Mouse (Mus musculus): ENCODE data around the gene Pkp3. TPM values are rescaled to one million over a fixed set of nuclear protein-coding genes. Genes with fewer than 3 reads are reported as not detected.

Pkp3 gene
- polyA plus RNA-seq (2017; shearing (Covaris generic)) = 330 TPM

DNA sequence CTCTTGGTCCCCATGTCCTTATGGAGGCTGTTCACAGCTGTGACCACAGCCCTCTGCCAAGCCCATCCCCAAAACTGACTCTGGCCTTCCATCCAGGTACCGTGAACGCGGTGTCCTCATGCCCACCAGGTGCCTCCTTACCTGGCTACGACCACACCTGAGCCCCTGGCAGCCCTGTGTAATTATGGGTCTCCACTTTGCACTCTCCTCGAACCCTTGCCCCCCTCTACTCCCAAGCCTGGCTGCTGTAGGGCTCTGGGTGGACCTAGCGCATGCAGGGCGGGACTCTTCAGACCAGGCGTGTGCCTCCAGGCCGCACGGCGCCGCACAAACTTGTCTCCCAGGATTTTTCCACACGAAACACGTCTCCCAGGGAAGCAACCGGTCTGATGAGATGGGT, at the start of gene Pkp3:
Gene Pkp3 (plus strand): TSS at position 378 of the 400 bp plus-strand sequence.

DNA sequence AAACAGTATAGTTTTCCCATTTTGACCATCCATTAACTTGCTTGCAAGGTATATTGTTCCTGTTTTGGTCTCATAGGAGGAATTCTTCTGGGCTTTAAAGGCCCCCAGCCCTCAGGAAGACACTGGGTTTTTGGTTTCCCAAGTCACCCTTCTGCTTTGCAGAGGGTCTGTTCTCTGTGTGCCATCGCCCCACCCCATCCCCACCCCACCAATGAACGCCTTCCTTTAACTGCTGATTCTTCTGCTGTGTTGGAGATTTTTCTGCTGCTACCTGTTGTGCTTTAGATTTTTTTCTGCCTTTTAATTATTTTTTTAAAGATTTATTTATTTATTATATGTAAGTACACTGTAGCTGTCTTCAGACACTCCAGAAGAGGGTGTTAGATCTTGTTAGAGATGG, 49.2 kb upstream of the Pkp3 start, which contains the start of gene Gm17387:
Gene Gm17387 (plus strand): TSS at position 301 of the 400 bp plus-strand sequence.

DNA sequence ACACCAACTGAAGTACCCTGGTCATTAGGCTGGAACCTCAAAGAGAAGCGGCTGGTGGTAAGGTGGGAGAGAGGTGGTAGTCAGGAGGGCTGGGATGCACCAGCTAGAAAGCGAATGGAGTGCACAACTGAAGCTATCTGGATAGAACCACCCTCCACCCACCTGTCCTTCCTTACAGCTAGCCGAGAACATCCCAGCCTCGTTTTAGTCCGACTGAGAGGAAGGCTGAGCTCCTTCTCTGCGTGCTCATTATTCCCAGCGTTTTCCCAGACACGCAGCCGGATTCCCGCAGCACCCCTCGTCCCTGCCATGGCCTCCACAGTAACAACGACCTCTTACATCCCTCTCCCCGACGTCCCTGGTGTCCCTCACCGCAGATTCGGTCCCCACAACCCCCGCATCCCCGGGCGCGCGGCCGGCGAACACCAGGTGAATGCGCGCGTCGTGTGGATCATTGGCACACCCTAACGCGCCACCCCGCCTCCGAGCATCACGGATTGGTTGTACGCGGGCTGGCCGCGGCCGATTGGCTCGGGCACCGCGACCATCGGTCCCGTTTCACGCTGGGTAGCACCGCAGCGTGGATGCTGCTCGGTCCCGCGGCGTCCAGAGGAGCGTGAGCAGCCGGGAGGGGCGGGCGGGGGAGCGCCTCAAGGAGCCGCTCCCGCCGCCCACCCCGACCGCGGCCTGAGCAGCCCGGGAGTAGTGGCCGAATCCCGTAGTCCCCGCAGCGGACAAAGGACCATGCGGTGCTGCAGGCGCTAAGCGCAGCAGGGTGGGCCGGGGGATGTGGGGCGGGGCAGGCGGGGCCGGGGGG, 17.4 kb upstream of the Pkp3 start, which contains the start of gene B4galnt4:
Gene B4galnt4 (plus strand): TSS at position 679 of the 817 bp plus-strand sequence.

DNA sequence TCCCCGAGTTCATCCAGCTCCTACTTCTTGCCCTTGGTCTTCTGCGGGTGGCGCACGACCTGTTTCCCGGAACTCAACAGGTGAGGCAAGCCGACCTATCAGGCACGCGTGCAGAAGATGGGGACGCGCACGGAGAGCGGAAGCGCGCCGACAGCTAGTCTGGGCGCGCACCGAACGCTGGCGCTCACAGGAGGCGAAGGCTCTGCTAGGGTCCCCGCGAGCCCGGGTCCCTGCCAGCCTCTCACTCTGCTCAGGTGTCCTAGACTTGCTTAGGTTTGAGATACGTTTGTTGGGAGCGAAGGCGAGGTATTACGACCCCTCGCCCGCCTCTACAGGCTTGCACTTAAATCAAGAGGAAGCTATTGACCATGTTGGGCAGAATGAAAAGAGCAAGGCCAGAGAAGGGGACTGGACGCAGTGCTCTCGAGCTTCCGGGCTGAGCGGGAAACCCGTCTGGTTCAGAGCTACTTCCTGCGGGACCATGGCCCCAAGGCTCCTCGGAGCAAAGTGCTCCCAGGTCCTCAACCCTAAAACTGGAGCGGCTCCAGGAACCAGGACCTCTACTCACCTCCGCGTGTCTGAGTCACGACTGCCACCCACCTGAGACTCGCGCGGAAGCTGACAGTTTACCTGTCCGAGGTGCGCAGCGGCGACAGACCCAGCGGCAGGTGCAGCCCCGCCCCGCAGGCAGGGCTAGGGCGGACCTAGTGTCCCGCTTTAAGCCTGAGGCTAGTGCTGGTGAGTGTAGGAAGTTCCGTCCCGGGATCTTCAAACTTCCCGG, 22.1 kb downstream of the Pkp3 start, which contains the start of gene Sigirr:
Gene Sigirr (minus strand): TSS at position 662 of the 781 bp plus-strand sequence.

DNA sequence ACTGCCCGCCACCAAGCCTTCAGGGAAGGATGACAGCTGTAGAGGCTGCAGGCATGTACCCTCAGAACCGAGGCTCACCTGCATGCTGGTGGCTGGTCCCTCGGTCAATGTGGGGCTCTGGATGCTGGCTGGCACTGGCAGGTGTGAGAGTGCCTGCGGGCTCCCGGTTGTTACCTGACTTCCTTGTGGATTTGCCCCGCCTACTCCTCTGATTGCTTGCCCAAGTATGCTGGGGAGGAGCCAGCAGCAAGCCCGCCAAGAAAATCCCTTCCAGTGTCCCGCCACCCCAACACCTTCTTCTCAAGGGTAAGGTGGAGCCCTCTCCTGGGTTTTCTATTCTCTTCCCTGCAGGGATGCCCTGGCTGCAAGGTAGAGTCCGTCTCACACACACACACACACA, 39.6 kb downstream of the Pkp3 start, which contains the start of gene Ano9:
Gene Ano9 (minus strand): TSS at position 171 of the 400 bp plus-strand sequence.

DNA sequence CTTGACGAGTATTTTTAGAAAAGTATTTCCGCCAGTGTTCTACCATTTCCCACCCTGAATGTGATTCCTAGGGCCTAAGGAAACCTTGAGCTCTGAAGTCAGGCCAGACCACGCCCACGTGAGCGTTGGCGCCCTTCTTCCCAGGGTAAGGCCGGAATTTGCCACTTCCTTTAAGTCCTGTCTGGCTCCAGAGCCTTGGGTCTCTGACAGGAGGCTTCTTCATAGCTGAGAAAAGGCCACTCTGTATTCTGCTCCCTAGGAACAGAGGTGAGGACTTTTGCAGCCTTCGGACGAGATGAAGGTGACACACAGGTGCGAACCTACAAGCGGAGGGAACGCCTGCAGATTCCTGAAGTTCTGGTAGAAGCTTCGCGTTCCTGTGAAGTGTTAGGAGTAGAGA, 44.2 kb downstream of the Pkp3 start, which contains the start of gene Ptdss2:
Gene Ptdss2 (plus strand): TSS at position 138 of the 400 bp plus-strand sequence.

Other genes starting within 250 kb of the Pkp3 start
- not detected for gene Urah, start 243.2 kb upstream of the Pkp3 start, polyA plus RNA-seq (2017; shearing (Covaris generic))
- not detected for gene Scgb1c1, start 232.7 kb upstream of the Pkp3 start, polyA plus RNA-seq (2017; shearing (Covaris generic))
- not detected for gene Odf3, start 230.4 kb upstream of the Pkp3 start, polyA plus RNA-seq (2017; shearing (Covaris generic))
- gene Gm45785, start 221.9 kb upstream of the Pkp3 start, polyA plus RNA-seq (2017; shearing (Covaris generic)) = not detected
- 138 TPM for gene Ric8a, start 221.3 kb upstream of the Pkp3 start, polyA plus RNA-seq (2017; shearing (Covaris generic))
- 52.1 TPM for gene Bet1l, start 220.6 kb upstream of the Pkp3 start, polyA plus RNA-seq (2017; shearing (Covaris generic))
- 226 TPM for gene Psmd13, start 196.2 kb upstream of the Pkp3 start, polyA plus RNA-seq (2017; shearing (Covaris generic))
- gene Sirt3, start 195.9 kb upstream of the Pkp3 start, polyA plus RNA-seq (2017; shearing (Covaris generic)) = 10.2 TPM
- not detected for gene Cox8b, start 177.8 kb upstream of the Pkp3 start, polyA plus RNA-seq (2017; shearing (Covaris generic))
- not detected for gene Nlrp6, start 157.3 kb upstream of the Pkp3 start, polyA plus RNA-seq (2017; shearing (Covaris generic))
- 39.5 TPM for gene Pgghg, start 136.8 kb upstream of the Pkp3 start, polyA plus RNA-seq (2017; shearing (Covaris generic))
- gene Ifitm5, start 127.9 kb upstream of the Pkp3 start, polyA plus RNA-seq (2017; shearing (Covaris generic)) = 0.73 TPM
- not detected for gene Gm45717, start 122.3 kb upstream of the Pkp3 start, polyA plus RNA-seq (2017; shearing (Covaris generic))
- 27.5 TPM for gene Ifitm2, start 122.2 kb upstream of the Pkp3 start, polyA plus RNA-seq (2017; shearing (Covaris generic))
- gene Ifitm1, start 111.0 kb upstream of the Pkp3 start, polyA plus RNA-seq (2017; shearing (Covaris generic)) = not detected
- gene Ifitm3, start 67.4 kb upstream of the Pkp3 start, polyA plus RNA-seq (2017; shearing (Covaris generic)) = 16.4 TPM
- not detected for gene Ifitm6, start 60.3 kb upstream of the Pkp3 start, polyA plus RNA-seq (2017; shearing (Covaris generic))
- gene Gm17387, start 49.1 kb upstream of the Pkp3 start, polyA plus RNA-seq (2017; shearing (Covaris generic)) = not detected
- gene B4galnt4, start 17.1 kb upstream of the Pkp3 start, polyA plus RNA-seq (2017; shearing (Covaris generic)) = 13.8 TPM
- 240 TPM for gene Sigirr, start 22.4 kb downstream of the Pkp3 start, polyA plus RNA-seq (2017; shearing (Covaris generic))
- 0.54 TPM for gene Ano9, start 39.6 kb downstream of the Pkp3 start, polyA plus RNA-seq (2017; shearing (Covaris generic))
- gene Ptdss2, start 44.2 kb downstream of the Pkp3 start, polyA plus RNA-seq (2017; shearing (Covaris generic)) = 17.4 TPM
- gene Rnh1, start 94.6 kb downstream of the Pkp3 start, polyA plus RNA-seq (2017; shearing (Covaris generic)) = 160 TPM
- gene Hras, start 115.8 kb downstream of the Pkp3 start, polyA plus RNA-seq (2017; shearing (Covaris generic)) = 4.6 TPM
- 3.6 TPM for gene Lrrc56, start 115.9 kb downstream of the Pkp3 start, polyA plus RNA-seq (2017; shearing (Covaris generic))
- gene Lmntd2, start 135.9 kb downstream of the Pkp3 start, polyA plus RNA-seq (2017; shearing (Covaris generic)) = 14.3 TPM
- gene Rassf7, start 137.6 kb downstream of the Pkp3 start, polyA plus RNA-seq (2017; shearing (Covaris generic)) = 22.1 TPM
- gene Phrf1, start 150.6 kb downstream of the Pkp3 start, polyA plus RNA-seq (2017; shearing (Covaris generic)) = 130 TPM
- 110 TPM for gene Irf7, start 188.3 kb downstream of the Pkp3 start, polyA plus RNA-seq (2017; shearing (Covaris generic))
- not detected for gene Cdhr5, start 198.6 kb downstream of the Pkp3 start, polyA plus RNA-seq (2017; shearing (Covaris generic))
- gene Sct, start 200.9 kb downstream of the Pkp3 start, polyA plus RNA-seq (2017; shearing (Covaris generic)) = not detected
- not detected for gene Drd4, start 213.8 kb downstream of the Pkp3 start, polyA plus RNA-seq (2017; shearing (Covaris generic))
- gene Deaf1, start 249.5 kb downstream of the Pkp3 start, polyA plus RNA-seq (2017; shearing (Covaris generic)) = 14.8 TPM
- 37.9 TPM for gene Tmem80, start 249.5 kb downstream of the Pkp3 start, polyA plus RNA-seq (2017; shearing (Covaris generic))

Measured in activated CD4-positive, CD25-positive, alpha-beta regulatory T cell, adult 9 weeks (primary cell).